Mouse (Mus musculus) liver, adult 2 months (tissue): ENCODE measurements around the gene Pla2g2c. TPM values are rescaled to one million over a fixed set of nuclear protein-coding genes. Genes with fewer than 3 reads are reported as not detected.

Experiments
- DNase-seq: peaks from one replicate; pipeline ENCODE4 v3.0.0-alpha.2; 2011; ENCODE audit warnings: low read depth, low spot score; ENCODE audit errors: extremely low read depth
- H3K27ac ChIP-seq: fragments of 200-500 bp; replicated peaks from 2 replicates; pipeline ENCODE4 v1.5.1; 2012; ENCODE audit warnings: low read depth, mild to moderate bottlenecking, control low read depth, inconsistent platforms, low read length; ENCODE audit not compliant: insufficient read depth
- H3K27me3 ChIP-seq: fragments of 200-500 bp; 2 replicates; pipeline ENCODE4 v1.6.1; 2012; ENCODE audit warnings: mild to moderate bottlenecking, moderate library complexity, low read length, inconsistent platforms; ENCODE audit not compliant: control insufficient read depth, insufficient read depth
- H3K36me3 ChIP-seq: fragments of 200-500 bp; 2 replicates; pipeline ENCODE4 v1.6.1; 2012; ENCODE audit warnings: low read length, inconsistent platforms; ENCODE audit not compliant: control insufficient read depth, insufficient read depth
- H3K4me1 ChIP-seq: fragments of 200-500 bp; 2 replicates; pipeline ENCODE4 v1.6.1; 2011; ENCODE audit warnings: low read length; ENCODE audit not compliant: control insufficient read depth, insufficient read depth
- H3K4me3 ChIP-seq: fragments of 200-500 bp; 2 replicates; pipeline ENCODE4 v1.5.1; 2011; ENCODE audit warnings: low read depth, mild to moderate bottlenecking, control low read depth, low read length, moderate library complexity; ENCODE audit not compliant: insufficient read depth
- H3K79me2 ChIP-seq: fragments of 200-500 bp; 2 replicates; pipeline ENCODE4 v1.6.1; 2012; ENCODE audit warnings: inconsistent platforms, mild to moderate bottlenecking, low read length, moderate library complexity; ENCODE audit not compliant: control insufficient read depth, insufficient read depth
- H3K9ac ChIP-seq: fragments of 200-500 bp; 2 replicates; pipeline ENCODE4 v1.6.1; 2012; ENCODE audit warnings: low read depth, mild to moderate bottlenecking, control low read depth, inconsistent platforms, low read length
- CTCF ChIP-seq: fragments of 200-500 bp; IDR thresholded peaks from 2 replicates; pipeline ENCODE4 v1.5.1; 2011; ENCODE audit warnings: low read depth, low read length, control low read depth
- POLR2A ChIP-seq: fragments of 200-500 bp; IDR thresholded peaks from 2 replicates; pipeline ENCODE4 v1.6.1; 2011; ENCODE audit warnings: low read length, control low read depth; ENCODE audit not compliant: insufficient read depth; ENCODE audit errors: extremely low read depth
- WGBS: fragments of 180-500 bp; shearing (Covaris S2); methylation state at CpG from one replicate; pipeline ENCODE4 v1.1.7; 2018; 5-methylcytosine and 5-hydroxymethylcytosine counted together
- polyA plus RNA-seq: library from polyadenylated mRNA; depleted of rRNA; stranded (reverse); fragments of >200 nt; gene quantifications from 2 replicates; pipeline ENCODE4 v1.2.3, GENCODE M21; 2012
- total RNA-seq: library from RNA; depleted of rRNA; stranded (reverse); fragments of >200 nt; gene quantifications from 2 replicates; pipeline ENCODE4 v1.2.3, GENCODE M21; 2014

Gene Pla2g2c
- total and polyA plus RNA-seq, 2 experiments = not detected

DNA sequence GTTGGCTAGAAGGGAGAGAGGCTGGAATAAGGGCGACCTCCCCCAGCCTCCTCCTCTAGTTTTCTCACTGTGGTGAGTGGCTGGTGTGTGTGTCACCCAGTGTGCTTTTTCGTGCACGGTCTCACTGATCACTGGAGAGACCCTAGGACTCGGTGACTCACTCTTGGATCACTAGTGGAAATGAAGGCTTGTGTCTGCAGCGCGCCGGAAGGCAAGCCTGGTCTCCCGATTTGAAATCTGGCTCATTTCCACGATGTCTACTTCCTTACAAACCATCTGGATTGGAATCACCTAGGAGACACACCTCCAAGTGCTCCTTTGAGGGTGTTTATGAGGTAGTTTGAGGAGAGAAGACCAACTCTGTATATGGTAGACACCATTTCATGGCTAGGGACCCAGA lies 22.3 kb downstream of the Pla2g2c start:
- 81% methylated on average over 9 of the region's 9 CpGs for WGBS

DNA sequence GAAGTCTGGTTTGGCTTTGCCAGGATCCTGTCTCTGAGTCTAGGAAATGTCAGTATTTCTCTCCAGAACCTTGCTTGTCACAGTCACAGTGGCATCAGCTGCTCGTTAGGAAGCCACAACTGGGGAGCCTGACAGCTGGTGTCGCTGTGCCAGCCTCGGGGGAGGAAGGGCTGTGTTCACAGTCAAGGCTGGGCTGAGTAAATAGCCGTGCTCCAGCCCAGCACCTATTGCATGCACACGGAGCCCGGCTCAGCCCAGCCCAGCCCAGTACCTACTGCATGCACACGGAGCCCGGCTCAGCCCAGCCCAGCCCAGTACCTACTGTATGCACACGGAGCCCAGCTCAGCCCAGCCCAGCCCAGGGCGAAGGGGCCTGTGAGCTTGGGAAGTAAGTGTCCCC lies 23.3 kb downstream of the Pla2g2c start:
- Histone ChIP-seq H3K79me2 (no peaks in the 10 kb centered on the region), H3K27me3 (no peaks in the 10 kb centered on the region), H3K4me3 (no peak overlapping the region), H3K27ac (no peak overlapping the region), H3K36me3 (no peaks in the 10 kb centered on the region), H3K9ac (no peak overlapping the region), H3K4me1 (no peaks in the 10 kb centered on the region)
- DNase-seq = no peak
- no peak for TF ChIP-seq POLR2A
- no peak for TF ChIP-seq CTCF
- 43% methylated on average over 10 of the region's 10 CpGs for WGBS

More for the DNA sequence above, 22.3 kb downstream of the Pla2g2c start:
- Histone ChIP-seq H3K4me3 (no peak overlapping the region), H3K9ac (no peak overlapping the region), H3K4me1 (no peaks in the 10 kb centered on the region), H3K79me2 (no peaks in the 10 kb centered on the region), H3K27ac (no peak overlapping the region), H3K27me3 (no peaks in the 10 kb centered on the region), H3K36me3 (no peaks in the 10 kb centered on the region)
- TF ChIP-seq POLR2A (no peak), CTCF (no peak)
- DNase-seq = no peak

DNA sequence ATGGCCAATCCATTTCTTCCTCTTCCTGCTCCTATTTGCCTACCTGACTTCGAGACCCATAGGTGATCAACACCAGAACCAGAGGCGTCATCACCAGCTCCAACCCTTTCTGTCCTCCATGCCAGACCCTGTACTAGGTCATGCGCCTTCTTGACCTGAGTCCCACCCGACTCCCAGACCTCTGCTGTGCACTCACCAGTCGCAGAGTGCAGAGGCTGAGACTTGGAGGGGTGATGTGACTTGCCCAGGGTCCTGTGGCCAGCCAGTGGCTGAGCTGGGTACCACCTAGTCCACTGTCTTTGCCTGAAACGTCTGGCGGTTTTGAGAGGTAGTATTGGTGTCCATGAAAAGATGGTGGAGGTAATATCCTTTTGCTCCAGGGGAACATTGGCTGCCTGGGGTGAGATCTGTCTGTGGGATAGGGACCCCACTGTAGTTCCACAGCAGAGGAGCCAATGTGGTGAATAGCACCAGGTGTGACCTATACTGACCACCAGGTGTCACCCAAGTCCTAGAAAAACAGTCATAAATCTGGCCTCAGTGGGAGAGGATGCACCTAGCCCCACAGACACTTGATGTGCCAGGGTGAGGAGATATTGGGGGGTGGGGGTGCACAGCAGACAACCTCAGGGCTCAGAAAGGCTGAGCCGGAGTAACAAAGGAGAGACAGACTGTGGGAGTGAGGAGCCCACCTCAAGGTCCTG lies 23.9 kb downstream of the Pla2g2c start:
- no peaks in the 10 kb centered on the region for H3K27me3 ChIP-seq
- H3K4me1 ChIP-seq = no peaks in the 10 kb centered on the region
- H3K27ac ChIP-seq = no peak overlapping the region
- WGBS = 52% methylated on average over 8 of the region's 8 CpGs
- no peak overlapping the region for H3K9ac ChIP-seq
- no peak overlapping the region for H3K4me3 ChIP-seq
- TF ChIP-seq POLR2A = no peak
- peak; percentile 56 for TF ChIP-seq CTCF
- no peaks in the 10 kb centered on the region for H3K79me2 ChIP-seq
- H3K36me3 ChIP-seq = no peaks in the 10 kb centered on the region
- peak; percentile 15 for DNase-seq

DNA sequence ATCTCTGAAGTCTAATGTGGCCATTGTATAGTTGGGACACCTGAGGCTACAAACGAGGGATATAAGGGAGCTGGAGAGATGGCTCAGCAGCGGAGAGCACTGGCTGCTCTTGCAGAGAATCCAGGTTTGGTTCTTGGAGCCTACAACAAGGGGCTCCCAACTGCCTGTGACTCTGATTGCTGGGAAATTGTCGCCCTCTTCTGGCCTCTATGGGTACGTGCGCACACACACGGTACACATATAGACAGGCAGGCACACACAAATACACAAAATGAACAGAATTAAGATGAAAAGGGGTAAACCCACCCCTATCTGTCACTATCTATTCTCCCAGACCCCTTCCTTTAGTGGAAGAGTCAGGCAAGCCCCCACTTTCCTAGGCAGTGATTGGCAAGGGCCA lies 28.0 kb downstream of the Pla2g2c start:
- WGBS = 94% methylated on average over 6 of the region's 6 CpGs
- TF ChIP-seq CTCF (no peak), POLR2A (no peak)

DNA sequence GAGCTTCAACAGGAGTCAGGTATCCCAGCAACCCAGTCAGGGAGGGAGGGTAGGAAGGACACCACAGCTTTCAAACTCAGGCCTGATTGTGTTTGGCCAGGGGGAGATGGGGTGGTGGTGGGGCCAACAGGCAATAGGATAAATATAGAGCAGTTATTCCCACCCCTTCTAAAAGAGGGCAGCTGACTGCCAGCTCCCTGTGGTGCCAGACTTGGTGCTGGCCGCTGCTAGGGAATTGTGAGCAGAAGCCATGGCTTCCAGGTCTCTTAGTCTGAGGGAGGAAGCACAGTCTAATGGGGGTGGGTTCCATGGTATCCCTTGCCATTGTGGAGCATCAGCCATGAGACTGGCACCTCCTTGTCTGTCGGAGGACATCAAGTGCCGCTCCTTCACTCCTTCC lies 29.0 kb downstream of the Pla2g2c start:
- Histone ChIP-seq H3K9ac (no peak overlapping the region), H3K27ac (no peak overlapping the region)

More for the DNA sequence above, 28.0 kb downstream of the Pla2g2c start:
- Histone ChIP-seq H3K4me3 (no peak overlapping the region), H3K4me1 (no peaks in the 10 kb centered on the region), H3K79me2 (no peaks in the 10 kb centered on the region), H3K9ac (no peak overlapping the region), H3K27me3 (no peaks in the 10 kb centered on the region; the same call in 1 of the 2 replicates), H3K36me3 (no peaks in the 10 kb centered on the region), H3K27ac (no peak overlapping the region)
- no peak for DNase-seq

DNA sequence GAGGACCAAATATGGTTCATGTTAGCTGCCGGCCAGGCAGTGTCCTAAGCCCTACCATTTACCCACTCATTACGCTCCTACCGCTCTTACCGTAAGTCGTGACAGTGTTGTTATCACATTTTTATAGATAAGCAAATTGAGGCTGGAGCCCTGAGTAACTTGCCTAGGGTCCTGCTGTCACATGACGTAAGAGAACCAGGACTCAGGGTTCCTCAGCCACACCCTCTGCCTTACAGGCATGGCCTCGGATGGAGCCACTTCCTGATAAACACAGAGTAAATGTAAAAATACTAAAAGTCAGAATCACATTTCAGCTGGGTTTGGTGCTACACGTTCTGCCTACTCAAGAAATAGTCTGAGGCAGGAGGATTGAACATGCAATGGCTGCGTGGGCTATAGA lies 29.8 kb downstream of the Pla2g2c start:
- H3K27ac ChIP-seq = no peak overlapping the region
- no peak overlapping the region for H3K4me3 ChIP-seq
- WGBS = 77% methylated on average over 9 of the region's 9 CpGs
- no peak for DNase-seq
- TF ChIP-seq CTCF = no peak
- TF ChIP-seq POLR2A = no peak
- H3K79me2 ChIP-seq = no peaks in the 10 kb centered on the region
- no peaks in the 10 kb centered on the region for H3K36me3 ChIP-seq
- no peaks in the 10 kb centered on the region; the same call in 1 of the 2 replicates for H3K27me3 ChIP-seq
- H3K9ac ChIP-seq = no peak overlapping the region
- no peaks in the 10 kb centered on the region for H3K4me1 ChIP-seq

More for the DNA sequence above, 29.0 kb downstream of the Pla2g2c start:
- no peaks in the 10 kb centered on the region for H3K36me3 ChIP-seq
- H3K27me3 ChIP-seq = no peaks in the 10 kb centered on the region; the same call in 1 of the 2 replicates
- 93% methylated on average over 3 of the region's 3 CpGs for WGBS
- no peaks in the 10 kb centered on the region for H3K79me2 ChIP-seq
- TF ChIP-seq CTCF = no peak
- no peaks in the 10 kb centered on the region for H3K4me1 ChIP-seq
- no peak overlapping the region for H3K4me3 ChIP-seq
- DNase-seq = no peak
